Mouse (Mus musculus): Measurements from ENCODE around the gene Ern1. TPM values are rescaled to one million over a fixed set of nuclear protein-coding genes. Genes with fewer than 3 reads are reported as not detected.

Gene Ern1
- polyA plus RNA-seq, 1 experiment, result 10.8 TPM

DNA sequence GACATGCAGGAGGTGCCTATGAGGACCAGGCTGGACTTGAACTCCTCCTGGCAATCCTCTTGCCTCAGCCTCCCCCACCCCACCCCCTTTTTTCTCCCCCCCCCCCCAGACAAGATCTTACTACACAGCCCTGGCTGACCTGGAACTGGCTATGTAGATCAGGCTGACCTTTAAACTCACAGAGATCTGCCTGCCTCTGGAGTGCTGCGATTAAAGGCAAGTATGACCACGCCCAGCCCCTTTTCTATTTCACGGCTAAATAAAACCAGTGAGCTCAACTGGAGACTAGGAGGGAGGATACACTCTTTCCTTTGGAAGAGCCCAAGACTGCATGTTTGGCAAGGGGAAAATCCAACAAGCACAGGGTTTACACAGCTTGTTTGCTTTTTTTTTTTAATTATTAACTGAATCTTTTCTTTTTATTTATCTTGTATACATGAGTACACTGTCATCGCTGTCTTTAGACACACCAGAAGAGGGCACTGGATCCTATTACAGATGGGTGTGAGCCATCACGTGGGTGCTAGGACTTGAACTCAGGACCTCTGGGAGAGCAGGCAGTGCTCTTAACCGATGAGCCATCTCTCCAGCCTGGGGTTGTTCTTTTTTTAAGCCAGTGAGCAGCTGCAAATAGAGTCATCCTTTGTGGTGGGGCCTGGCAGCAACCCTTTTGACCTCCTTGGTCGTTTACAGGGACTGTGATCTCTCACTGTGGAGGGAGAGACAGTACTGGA, 94.9 kb downstream of the Ern1 start:
- TF ChIP-seq GATA1 (IDR thresholded peaks at IDR 0.05; ENCODE audit: low read length), result no peak

DNA sequence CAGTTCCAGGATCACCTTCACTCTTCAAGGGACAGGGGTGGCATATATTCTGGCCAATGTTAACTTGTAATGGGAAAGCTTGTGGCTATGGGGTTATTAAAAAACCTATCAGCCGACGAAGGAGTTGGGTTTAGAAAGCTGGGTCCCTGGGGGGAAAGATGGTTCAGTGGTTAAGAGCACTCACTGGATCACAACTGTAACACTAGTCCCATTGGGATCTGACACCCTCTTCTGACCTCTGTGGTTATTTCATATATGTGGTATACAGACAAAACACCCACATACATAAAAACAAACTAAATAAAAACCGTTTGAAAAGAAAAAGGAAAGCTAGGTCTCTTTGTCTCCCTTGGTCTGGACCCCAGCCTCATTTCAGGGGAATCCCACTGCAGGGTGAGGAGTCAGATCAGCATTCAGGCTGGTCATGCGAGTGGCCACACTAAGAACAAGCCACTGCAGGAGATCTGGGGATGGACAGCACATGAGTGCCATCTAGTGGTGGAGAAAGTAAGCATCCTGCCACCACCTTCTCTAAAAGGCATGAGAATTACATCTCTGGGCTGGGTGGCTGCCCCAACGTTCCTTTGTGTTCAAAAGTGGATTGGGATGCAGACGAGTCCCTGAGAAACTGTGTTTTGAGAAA, 96.0 kb downstream of the Ern1 start:
- no peak for TF ChIP-seq GATA1 (IDR thresholded peaks at IDR 0.05; ENCODE audit: low read length)

DNA sequence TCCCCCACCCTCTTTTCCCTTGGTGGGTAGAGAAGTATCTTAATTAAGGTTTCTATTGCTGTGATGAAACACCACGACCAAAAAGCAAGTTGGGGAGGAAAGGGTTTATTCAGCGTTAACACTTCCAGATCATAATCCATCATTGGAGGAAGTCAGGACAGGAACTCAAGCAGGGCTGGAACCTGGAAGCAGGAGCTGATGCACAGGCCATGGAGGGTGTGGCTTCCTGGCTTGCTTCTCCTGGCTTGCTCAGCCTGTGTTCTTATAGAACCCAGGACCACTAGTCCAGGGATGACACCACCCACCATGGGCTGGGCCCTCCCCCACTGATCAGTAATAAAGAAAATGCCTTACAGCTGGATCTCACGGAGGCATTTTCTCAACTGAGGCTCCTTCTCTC, 96.9 kb downstream of the Ern1 start:
- TF ChIP-seq GATA1 (IDR thresholded peaks at IDR 0.05; ENCODE audit: low read length), result no peak

DNA sequence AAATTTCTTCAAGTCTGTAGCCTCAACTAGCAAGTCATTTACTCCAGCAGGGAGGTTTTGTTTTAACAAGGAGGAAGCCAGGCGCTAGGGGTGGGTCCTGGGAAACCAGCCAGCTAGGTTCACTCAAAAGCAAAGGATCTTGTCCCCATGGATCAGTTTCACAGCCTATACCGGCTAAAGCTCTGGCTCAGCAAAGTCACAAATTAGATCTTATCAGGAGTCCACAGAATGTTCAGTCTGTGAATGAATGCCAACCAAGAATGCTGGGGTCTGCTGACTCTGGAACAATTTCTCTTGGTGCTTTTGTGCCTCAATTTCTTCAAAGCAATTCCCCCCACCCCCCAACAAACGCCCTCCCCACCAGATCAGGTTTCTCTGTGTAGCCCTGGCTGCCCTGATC, 98.0 kb downstream of the Ern1 start:
- TF ChIP-seq GATA1 (IDR thresholded peaks at IDR 0.05; ENCODE audit: low read length), result no peak

DNA sequence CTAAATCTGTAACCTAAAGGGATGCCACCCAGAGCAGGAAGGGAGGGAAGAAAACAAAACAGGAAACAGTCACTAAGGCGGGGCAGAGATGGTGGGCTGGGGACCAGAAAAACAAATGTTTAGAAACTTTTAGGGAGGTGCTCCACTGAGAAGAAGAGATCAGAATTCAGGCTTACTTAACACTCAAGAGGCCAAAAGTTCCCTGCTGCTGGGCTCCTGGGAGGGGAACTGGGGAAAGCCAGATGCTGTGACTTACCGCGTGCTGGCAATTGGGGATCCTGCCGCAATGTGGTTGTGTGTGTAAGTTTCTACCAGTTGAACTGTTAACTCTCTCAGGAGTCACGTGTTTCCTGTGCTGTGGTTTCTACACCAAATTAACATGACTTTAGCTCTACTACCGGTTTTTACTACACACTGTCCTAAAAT, 99.8 kb downstream of the Ern1 start, which contains the start of gene Icam2:
TSS of gene Icam2 (minus strand) at position 285 of the 426 bp plus-strand sequence.
- no peak for TF ChIP-seq GATA1 (IDR thresholded peaks at IDR 0.05; ENCODE audit: low read length)

DNA sequence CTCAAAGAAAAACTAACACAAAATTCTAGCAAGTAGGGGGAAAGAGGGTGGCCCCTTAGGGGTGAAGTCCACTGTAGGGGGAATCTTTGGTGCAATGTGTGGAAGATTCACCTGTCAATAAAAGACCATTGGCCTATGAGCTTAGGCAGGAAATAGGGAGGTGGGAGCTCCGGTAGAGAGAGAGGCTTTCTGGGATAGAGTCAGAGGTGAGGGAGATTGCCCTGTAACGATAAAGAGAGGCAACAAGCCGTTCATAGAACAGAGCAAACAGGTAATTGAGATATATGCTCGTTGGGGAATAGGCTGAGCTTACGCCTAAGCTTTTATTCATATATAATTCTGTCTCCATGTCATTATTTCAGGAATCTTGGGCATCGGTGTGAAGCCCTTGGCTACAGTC, 100.6 kb downstream of the Ern1 start:
- TF ChIP-seq GATA1 (IDR thresholded peaks at IDR 0.05; ENCODE audit: low read length), result peak; percentile 49

DNA sequence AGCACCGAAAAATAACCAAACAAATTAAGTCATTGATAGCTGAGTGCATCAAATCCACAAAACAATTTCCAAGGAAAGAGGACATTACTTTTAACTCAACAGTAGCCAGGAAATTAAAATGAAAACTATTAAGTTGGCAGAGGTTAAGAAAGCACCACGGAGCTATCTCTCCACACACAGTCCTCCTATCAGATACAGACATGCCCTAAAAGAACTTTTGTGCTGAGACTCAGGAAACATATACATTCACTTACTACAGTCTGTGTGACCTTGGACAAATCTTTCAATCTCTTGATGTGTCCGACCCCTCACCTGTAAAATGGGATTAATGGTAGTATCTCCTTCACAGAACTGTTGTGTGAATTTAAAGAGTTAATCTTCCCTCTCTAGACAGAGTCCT, 101.2 kb downstream of the Ern1 start:
- no peak for TF ChIP-seq GATA1 (IDR thresholded peaks at IDR 0.05; ENCODE audit: low read length)

DNA sequence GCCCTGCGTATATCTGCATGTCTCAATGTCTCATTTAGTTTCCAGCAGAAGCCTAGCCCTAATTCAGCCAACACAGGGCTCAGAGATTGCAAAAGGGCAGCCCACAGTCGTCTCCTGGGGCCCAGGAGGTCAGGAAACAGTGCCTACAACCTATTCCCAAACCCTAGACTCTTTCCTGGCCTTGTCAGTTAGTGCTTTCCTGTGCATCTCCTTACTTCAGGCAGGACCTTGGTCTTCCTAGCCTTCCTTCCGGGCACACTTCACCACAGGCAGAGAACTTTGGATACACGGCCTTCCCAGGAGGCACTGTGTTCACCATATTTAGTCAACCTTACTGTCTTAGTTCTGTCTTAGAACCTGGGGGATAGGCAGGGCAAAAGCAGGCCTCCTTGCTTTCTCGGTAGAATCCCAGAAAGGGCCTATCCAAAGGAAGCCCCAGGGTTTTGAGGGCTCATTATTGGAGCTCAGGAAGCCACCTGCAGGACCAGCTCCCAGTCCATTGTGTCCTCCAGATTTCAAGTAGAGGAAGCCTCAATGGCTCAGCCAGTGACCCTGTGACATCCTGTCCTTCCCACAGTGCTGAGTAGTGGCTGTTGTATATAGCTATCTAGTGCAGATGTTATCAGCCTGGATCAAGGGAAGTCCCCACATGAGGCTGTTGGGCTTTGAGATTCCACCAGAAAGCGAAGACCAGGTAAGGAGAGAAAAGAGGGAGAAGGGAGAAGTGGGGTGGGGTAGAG, 104.4 kb downstream of the Ern1 start:
- TF ChIP-seq GATA1 (IDR thresholded peaks at IDR 0.05; ENCODE audit: low read length), result no peak

DNA sequence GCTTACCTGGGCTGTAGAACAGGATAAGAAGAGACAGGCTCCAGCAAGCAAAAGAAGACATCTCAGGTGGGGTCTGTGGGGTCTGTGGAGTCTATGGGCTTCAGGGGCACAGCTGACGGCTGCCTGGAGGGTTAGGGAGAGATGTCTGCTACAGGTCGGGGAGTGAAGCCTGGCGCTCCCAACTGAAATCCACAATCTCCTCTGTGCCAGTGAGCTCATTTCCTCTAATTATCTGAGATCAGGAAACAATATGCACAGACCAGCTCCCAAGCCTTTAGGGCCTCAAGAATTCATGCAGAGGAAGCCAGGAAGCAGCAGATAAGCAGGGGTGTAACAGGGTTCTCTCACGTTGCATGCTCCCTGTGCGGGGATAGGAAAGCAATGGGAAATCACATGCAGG, 105.2 kb downstream of the Ern1 start:
- TF ChIP-seq GATA1 (IDR thresholded peaks at IDR 0.05; ENCODE audit: low read length), result peak; percentile 27

DNA sequence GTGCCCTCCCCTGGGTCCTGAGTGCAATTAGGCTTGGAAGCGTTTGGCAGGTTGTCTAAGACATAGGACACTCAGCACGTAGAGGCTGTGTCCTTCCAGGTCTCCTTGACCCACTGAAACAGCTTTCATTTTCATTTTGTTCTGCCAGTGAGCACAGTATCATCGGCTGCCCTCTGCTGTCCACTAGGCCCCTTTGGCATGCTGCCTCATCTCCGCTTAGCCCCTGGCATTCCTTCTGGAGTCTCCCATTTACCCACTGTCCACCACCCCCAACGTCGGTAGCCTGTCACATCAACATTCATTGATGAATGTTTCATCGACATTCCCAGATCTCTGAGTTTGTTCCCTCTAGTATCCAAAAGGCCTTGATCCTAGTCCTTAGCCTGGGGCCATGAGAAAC, 105.8 kb downstream of the Ern1 start:
- TF ChIP-seq GATA1 (IDR thresholded peaks at IDR 0.05; ENCODE audit: low read length), result no peak

DNA sequence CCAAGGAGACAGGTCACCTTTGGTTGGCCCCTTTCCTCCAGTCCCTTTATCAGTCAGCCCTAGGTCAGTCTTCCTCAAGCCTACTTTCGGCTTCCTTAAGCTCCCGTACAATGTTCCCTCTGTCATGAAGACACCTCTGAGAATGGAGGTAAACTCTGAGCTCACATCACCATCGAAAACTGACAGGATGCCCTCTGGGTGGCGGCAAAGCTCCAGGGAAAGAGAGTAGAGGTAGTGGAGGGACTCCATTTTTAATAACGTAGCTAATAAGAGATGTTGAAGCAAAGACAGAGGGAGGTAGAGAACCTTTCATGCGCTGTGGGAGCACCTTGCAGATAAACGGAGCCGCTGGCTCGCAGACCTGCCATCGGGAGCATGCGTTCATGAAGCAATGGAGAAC, 106.6 kb downstream of the Ern1 start:
- TF ChIP-seq GATA1 (IDR thresholded peaks at IDR 0.05; ENCODE audit: low read length), result no peak

DNA sequence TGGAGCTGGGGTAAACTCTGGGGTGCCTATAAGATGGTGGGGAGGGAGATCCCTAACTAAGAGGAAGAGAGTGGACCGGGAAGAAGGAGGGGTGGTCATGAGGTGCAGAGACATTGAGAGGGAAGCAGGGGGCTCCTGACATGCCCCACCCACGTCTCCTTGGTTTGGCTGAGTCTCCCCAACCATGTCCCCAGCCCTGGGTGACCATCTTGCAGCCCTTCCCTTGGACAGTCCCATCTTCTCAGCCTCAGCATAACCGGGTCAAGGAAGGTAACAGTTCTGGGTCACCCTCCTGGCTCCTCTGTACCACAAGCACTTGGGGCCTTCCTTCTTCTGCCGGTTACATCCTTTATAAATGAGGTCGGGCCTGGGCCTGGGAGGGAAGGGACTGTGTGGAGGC, 112.7 kb downstream of the Ern1 start:
- TF ChIP-seq GATA1 (IDR thresholded peaks at IDR 0.05; ENCODE audit: low read length), result no peak

DNA sequence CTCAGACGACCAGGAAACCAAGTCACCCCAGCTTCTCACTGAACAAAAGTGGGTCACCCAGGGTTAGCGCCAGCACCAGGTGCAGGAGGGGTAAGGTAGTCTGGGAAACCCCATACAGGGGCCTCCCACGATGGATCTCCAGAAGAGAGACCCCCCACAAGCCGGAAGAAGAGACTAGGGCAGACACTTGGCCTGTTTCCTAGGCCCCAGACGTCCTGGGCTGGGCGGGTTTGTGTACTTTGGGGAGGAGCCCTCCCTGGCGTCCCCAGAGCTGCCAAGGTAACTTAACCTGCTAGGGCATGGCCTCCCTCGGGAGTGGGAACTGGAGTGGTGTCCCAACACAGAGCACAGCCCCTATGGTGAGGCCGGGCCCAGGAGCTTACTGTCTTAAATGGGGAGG, 113.1 kb downstream of the Ern1 start:
- no peak for TF ChIP-seq GATA1 (IDR thresholded peaks at IDR 0.05; ENCODE audit: low read length)

DNA sequence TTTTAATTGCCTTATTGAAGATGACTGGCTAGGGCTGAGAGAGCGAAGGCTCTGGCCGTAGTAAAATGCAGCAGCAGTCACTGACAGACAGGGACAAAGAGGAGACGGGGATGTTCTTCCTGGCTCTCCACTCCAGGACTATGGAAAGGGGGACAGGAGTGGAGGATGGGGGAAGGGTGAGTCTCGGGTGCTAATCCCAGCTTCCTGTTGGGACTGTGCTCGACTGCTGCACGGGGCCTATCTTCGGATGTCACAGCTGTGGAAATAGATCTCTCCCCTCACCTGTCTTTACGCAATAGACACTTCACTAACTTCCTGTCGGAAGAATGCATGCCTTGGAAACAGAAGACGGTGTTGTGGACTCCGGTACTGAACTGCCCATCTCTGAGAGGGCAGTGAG, 113.7 kb downstream of the Ern1 start:
- TF ChIP-seq GATA1 (IDR thresholded peaks at IDR 0.05; ENCODE audit: low read length), result no peak

DNA sequence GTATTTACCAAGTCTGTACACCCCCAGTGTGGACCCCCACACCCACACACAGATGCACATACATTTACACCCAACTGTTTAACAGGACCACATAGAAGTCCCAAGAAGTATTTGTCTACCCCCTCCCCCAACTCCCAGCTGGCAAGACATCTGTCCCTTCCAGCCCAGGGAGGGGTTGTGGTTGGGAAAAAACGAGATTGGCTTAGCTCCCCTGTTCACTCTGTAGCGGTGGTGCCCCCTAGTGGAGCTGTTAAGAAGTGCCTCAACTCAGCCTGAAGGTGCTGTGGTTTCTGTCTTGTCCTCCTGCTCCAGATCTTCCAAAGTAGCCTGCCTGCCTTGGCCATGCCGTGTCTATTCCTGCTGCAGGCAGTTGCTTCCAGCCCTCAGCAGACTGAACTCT, 121.3 kb downstream of the Ern1 start:
- no peak for TF ChIP-seq GATA1 (IDR thresholded peaks at IDR 0.05; ENCODE audit: low read length)

DNA sequence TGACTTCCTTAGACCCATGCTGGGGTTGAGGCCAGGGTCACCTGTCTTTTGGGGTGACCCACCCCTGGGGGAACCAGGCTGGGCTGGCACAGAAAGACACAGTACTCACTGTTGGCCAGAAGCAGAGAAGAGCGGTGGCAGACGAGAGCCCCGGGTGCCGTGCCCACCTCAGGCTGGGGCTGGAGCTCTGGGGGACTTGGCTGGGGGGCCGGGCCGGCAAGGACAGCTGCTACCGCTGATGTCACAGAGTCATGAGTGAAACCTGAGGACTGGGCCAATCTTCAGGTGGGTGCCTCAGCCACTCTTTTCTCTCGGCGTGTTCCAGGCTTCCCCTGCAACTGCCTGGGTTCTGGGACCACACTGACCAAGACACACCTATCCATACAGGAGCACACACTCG, 122.3 kb downstream of the Ern1 start, which contains the start of gene Prr29:
TSS of gene Prr29 (plus strand) at position 107 of the 400 bp plus-strand sequence.
- TF ChIP-seq GATA1 (IDR thresholded peaks at IDR 0.05; ENCODE audit: low read length), result no peak

Measured in G1E-ER4 (cell line).